Mouse (Mus musculus) ES-Bruce4 (cell line): Measurements from ENCODE around the gene Spire2. TPM values are rescaled to one million over a fixed set of nuclear protein-coding genes. Genes with fewer than 3 reads are reported as not detected.

Source experiments
- H3K27ac ChIP-seq: 2 replicates; pipeline ENCODE4 v1.5.1; 2012; ENCODE audit warnings: low read length, inconsistent platforms; ENCODE audit not compliant: insufficient read depth
- H3K27me3 ChIP-seq: 2 replicates; pipeline ENCODE4 v1.6.1; 2012; ENCODE audit warnings: mild to moderate bottlenecking, low read length, inconsistent platforms; ENCODE audit not compliant: control insufficient read depth, poor library complexity, insufficient read depth, severe bottlenecking
- H3K36me3 ChIP-seq: 2 replicates; pipeline ENCODE4 v1.6.1; 2012; ENCODE audit warnings: inconsistent platforms, mild to moderate bottlenecking, low read length, moderate library complexity; ENCODE audit not compliant: control insufficient read depth, poor library complexity, insufficient read depth, severe bottlenecking
- H3K4me1 ChIP-seq: one replicate; pipeline ENCODE4 v1.8.1; 2011; ENCODE audit warnings: low read length; ENCODE audit not compliant: control insufficient read depth, insufficient read depth
- H3K4me3 ChIP-seq: 2 replicates; pipeline ENCODE4 v1.5.1; 2011; ENCODE audit warnings: low read depth, mild to moderate bottlenecking, low read length
- H3K9ac ChIP-seq: 2 replicates; pipeline ENCODE4 v1.6.1; 2012; ENCODE audit warnings: low read depth, mild to moderate bottlenecking, inconsistent platforms; ENCODE audit not compliant: poor library complexity, severe bottlenecking
- H3K9me3 ChIP-seq: replicated peaks from 2 replicates; pipeline ENCODE4 v1.6.1; 2012; ENCODE audit warnings: mild to moderate bottlenecking, low read length, inconsistent platforms; ENCODE audit not compliant: control insufficient read depth, poor library complexity, insufficient read depth, severe bottlenecking
- CTCF ChIP-seq: IDR thresholded peaks from one replicate; pipeline ENCODE4 v1.8.1; 2011; ENCODE audit warnings: low read depth, low read length
- EP300 ChIP-seq: IDR thresholded peaks from 2 replicates; pipeline ENCODE4 v1.6.1; 2011; ENCODE audit warnings: low read depth, low read length; ENCODE audit not compliant: insufficient read depth
- POLR2A ChIP-seq: IDR thresholded peaks from one replicate; pipeline ENCODE4 v1.8.1; 2011; ENCODE audit warnings: low read length; ENCODE audit not compliant: insufficient read depth
- polyA plus RNA-seq: library from polyadenylated mRNA; stranded (reverse); fragments of >200 nt; gene quantifications from 2 replicates; pipeline ENCODE4 v1.2.4, GENCODE M21; 2011; ENCODE audit warnings: low read depth; ENCODE audit not compliant: missing spikeins, insufficient read depth, insufficient read length

Spire2 gene
- polyA plus RNA-seq, 1 experiment, result 4.2 TPM

DNA sequence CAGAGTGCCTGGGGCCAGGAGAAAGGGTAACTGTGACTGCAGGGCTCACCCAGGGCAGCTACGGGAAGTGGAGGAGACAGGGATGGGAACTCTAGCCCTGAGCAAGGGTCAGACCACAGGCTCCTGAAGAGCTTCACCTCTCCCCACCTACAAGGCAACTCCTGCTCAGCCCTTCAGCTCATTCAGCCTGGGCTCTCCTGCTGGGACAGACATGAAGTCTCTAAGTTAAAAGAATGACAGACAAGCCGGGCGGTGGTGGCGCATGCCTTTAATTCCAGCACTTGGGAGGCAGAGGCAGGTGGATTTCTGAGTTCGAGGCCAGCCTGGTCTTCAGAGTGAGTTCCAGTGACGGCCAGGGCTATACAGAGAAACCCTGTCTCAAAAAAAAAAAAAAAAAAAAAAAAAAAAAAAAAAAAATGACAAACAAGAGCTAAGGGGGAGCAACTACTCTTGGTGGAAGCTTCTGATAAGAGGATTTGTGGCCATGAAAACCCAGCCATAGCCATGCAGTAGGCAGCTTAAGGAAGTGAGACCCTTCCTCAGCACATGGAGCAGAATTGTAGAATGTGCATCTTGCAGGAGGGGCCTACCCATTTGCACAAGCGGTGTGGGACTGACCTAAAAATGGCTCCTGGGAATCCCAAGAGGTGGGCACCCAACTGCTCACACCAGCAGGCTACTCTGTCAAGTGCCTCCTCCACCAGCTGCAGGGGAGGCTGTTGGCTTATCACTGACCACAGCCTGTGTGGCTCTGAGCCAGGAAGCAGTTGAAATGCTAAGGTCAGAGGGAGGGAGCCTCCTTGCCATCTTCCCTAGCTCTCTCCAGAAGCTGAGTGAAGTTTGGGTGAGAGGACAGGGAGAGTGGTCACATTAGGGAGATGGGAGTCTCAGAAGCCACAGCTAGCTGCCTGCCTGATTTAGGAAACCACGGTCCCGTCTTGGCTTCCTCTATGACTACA, 76.4 kb downstream of the Spire2 start:
- Histone ChIP-seq H3K9ac (no peak overlapping the region), H3K36me3 (no peaks in the 10 kb centered on the region), H3K27ac (no peak overlapping the region), H3K27me3 (no peaks in the 10 kb centered on the region), H3K4me3 (no peak overlapping the region), H3K4me1 (peaks cover 8% of the 10 kb centered on the region), H3K9me3 (no peaks in the 10 kb centered on the region)
- no peak for TF ChIP-seq EP300
- no peak for TF ChIP-seq POLR2A
- no peak for TF ChIP-seq CTCF

DNA sequence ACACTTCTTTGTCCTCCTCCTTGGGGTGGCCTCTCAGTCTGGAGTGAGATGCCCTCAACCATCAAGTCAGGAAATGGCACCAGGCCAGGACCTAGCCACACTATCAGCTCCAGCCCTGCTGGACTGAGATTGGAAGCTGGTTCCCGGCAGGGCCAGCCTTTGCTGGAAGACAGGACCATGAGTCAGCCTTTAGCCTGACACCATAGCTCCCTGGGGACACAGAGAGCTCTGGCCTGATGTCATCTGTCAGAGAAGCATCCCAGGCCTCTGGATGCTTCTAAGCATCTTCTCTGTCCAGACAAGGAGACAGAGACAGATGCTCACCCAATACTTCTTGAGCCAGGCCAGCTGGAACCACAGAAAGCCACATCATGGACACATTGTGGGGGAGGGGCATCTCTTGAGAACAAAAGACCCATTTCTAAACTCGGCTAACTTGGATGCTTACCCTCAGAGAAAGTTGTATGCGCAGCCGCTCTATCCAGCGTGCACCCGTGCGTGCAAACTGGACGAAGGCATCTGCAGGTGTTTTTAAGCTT, 77.6 kb downstream of the Spire2 start:
- Histone ChIP-seq H3K9me3 (no peaks in the 10 kb centered on the region), H3K4me3 (no peak overlapping the region), H3K27me3 (no peaks in the 10 kb centered on the region), H3K4me1 (peaks cover 8% of the 10 kb centered on the region), H3K27ac (no peak overlapping the region), H3K9ac (no peak overlapping the region), H3K36me3 (no peaks in the 10 kb centered on the region)
- no peak for TF ChIP-seq CTCF
- no peak for TF ChIP-seq POLR2A
- TF ChIP-seq EP300, result no peak

DNA sequence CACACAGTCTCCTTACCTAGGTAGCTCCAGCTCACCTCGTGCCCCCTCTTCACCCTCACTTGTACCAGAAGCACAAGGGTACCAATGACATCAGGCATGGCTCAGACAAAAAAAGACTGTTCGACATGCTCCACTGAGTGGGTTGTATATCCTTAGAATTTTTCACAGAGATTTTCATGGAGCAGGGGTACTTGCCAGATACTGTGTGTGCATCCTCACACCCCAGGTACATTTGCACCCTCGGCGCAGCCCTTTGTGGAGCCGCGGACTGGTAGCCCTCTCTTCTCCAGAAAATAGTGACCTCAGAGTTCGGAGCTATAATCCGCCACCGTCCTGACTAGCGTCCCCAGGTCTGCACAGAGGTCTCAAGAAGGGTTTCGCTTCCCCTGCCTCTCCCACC, 78.3 kb downstream of the Spire2 start:
- Histone ChIP-seq H3K27ac (no peak overlapping the region), H3K4me1 (peaks cover 8% of the 10 kb centered on the region), H3K9me3 (no peaks in the 10 kb centered on the region), H3K9ac (no peak overlapping the region), H3K4me3 (peak overlapping the region; percentile 67), H3K36me3 (no peaks in the 10 kb centered on the region), H3K27me3 (no peaks in the 10 kb centered on the region)
- TF ChIP-seq POLR2A (no peak), CTCF (no peak), EP300 (no peak)

DNA sequence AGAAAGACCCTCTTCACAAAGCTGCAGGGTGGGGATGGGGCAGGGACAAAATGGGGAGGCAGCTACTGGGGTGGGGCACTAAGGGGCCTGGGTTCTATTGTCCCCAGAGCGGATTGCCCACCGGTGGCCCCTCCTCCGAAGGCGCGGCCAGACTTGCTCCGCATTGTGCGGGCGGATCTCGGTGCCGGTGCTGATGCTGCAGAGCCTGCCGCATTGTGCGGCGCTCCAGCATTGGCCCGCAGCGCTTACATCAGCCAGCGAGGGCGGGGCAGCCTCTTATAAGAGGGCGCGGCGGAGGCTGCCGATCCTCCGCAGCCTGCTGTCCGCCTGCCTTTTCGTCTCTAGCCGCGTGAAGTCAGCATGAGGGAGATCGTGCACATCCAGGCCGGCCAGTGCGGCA, 78.7 kb downstream of the Spire2 start, which contains the start of gene Tubb3:
Gene Tubb3, plus strand, starts transcription at position 179 of the 400 bp plus-strand sequence.
- peak; percentile 57 for TF ChIP-seq POLR2A
- 0 out of 2 replicates have a peak, but pooled peaks have one; percentile 19 for TF ChIP-seq EP300
- no peak for TF ChIP-seq CTCF
- H3K4me3 ChIP-seq, result peak within 1 kb of the TSS; percentile 67
- no peaks in the 10 kb centered on the region for H3K9me3 ChIP-seq
- H3K27ac ChIP-seq, result peak within 1 kb of the TSS; percentile 14; the same call in 1 of the 2 replicates
- peak within 1 kb of the TSS; percentile 30; the same call in 1 of the 2 replicates for H3K9ac ChIP-seq
- no peaks in the 10 kb centered on the region for H3K27me3 ChIP-seq
- H3K36me3 ChIP-seq, result no peaks in the 10 kb centered on the region
- peaks cover 8% of the 10 kb centered on the region for H3K4me1 ChIP-seq

DNA sequence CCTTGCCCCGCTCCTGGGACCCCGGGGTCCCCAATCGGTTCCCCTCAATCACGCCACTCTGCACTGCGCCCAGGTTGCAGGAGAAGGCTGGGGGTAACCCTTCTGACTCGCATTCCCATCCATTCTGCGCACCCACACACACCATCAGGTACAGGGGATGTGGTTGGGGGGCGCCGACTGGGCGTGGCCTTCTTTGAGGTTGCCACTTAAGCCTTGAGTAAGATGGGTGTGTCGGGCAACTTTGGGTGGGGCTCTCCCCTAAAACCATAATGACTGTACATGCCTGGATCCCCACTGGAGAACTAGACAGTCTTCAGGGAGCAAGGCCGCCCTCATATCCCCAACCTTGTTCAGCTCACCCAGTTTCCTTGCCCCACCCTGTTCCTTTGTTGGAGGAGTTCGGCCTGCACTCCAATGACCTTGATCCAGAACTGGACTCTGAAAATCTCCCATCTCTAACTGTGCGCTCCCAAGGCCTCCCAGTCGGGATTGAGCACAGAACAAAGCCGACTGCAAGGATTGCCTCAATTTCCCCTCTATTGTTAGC, 79.3 kb downstream of the Spire2 start:
- Histone ChIP-seq H3K27ac (peak overlapping the region; percentile 14; the same call in 1 of the 2 replicates), H3K36me3 (no peaks in the 10 kb centered on the region), H3K27me3 (no peaks in the 10 kb centered on the region), H3K9ac (peak overlapping the region; percentile 30; the same call in 1 of the 2 replicates), H3K9me3 (no peaks in the 10 kb centered on the region), H3K4me3 (peak overlapping the region; percentile 67), H3K4me1 (peaks cover 9% of the 10 kb centered on the region)
- TF ChIP-seq EP300, result no peak
